Mouse (Mus musculus) layer of hippocampus, postnatal 36 days (tissue): ENCODE data around the gene Jph4. TPM values are rescaled to one million over a fixed set of nuclear protein-coding genes. Genes with fewer than 3 reads are reported as not detected.

Source experiments
- DNase-seq, 2 experiments: peaks; one replicate each; pipeline ENCODE4 v3.0.0; 2022
- total RNA-seq, 2 experiments: library from RNA; stranded (reverse); gene quantifications; 2 replicates each; pipeline ENCODE4 v1.2.3; 2021

Gene Jph4
- 100 to 1,000 TPM; 447 to 471 TPM for total RNA-seq

- peak in 1 of 2 experiments; percentile 77 for DNase-seq
Measured at GRCm38 (mm10) chr14:55116425-55117200, at the start of gene Jph4. TSS of gene Jph4 (minus strand) at chr14:55116935.

- DNase-seq: no peak
Measured at GRCm38 (mm10) chr14:55164172-55164806, 47.6 kb upstream of the Jph4 start.

GRCm38 (mm10) chr14:55162168-55162567 lies 45.4 kb upstream of the Jph4 start:
- DNase-seq: no peak

GRCm38 (mm10) chr14:55161098-55161634 lies 44.4 kb upstream of the Jph4 start:
- DNase-seq: peak; percentile 74 to 75

- DNase-seq: no peak
Measured at GRCm38 (mm10) chr14:55160251-55161071, 43.7 kb upstream of the Jph4 start.

GRCm38 (mm10) chr14:55157322-55158065 lies 40.8 kb upstream of the Jph4 start:
- no peak for DNase-seq

GRCm38 (mm10) chr14:55152951-55153481 lies 36.3 kb upstream of the Jph4 start:
- DNase-seq: no peak

GRCm38 (mm10) chr14:55152174-55152573 lies 35.4 kb upstream of the Jph4 start:
- DNase-seq: no peak

- no peak for DNase-seq
Measured at GRCm38 (mm10) chr14:55150985-55151384, 34.2 kb upstream of the Jph4 start.

GRCm38 (mm10) chr14:55149041-55149440 lies 32.3 kb upstream of the Jph4 start:
- DNase-seq: no peak

GRCm38 (mm10) chr14:55148363-55148915 lies 31.7 kb upstream of the Jph4 start:
- DNase-seq: peak; percentile 56 to 77

- no peak for DNase-seq
Measured at GRCm38 (mm10) chr14:55146829-55147401, 30.2 kb upstream of the Jph4 start.

- no peak for DNase-seq
Measured at GRCm38 (mm10) chr14:55146324-55146723, 29.6 kb upstream of the Jph4 start.

- no peak for DNase-seq
Measured at GRCm38 (mm10) chr14:55139313-55139712, 22.6 kb upstream of the Jph4 start.

- DNase-seq: no peak
Measured at GRCm38 (mm10) chr14:55135676-55136075, 18.9 kb upstream of the Jph4 start.

- DNase-seq: no peak
Measured at GRCm38 (mm10) chr14:55126521-55126920, 9.8 kb upstream of the Jph4 start.

GRCm38 (mm10) chr14:55125711-55126110 lies 9.0 kb upstream of the Jph4 start:
- DNase-seq: no peak

GRCm38 (mm10) chr14:55122359-55122758 lies 5.6 kb upstream of the Jph4 start:
- no peak for DNase-seq

- DNase-seq: no peak
Measured at GRCm38 (mm10) chr14:55121947-55122346, 5.2 kb upstream of the Jph4 start.

GRCm38 (mm10) chr14:55119421-55120134 lies 2.8 kb upstream of the Jph4 start:
- DNase-seq: no peak
